Mouse (Mus musculus) liver, embryonic 14.5 days (tissue): ENCODE measurements around the gene Umad1. TPM values are rescaled to one million over a fixed set of nuclear protein-coding genes. Genes with fewer than 3 reads are reported as not detected.

Experiments
- ATAC-seq: fragments of 200-750 bp; cut with Nextera tagmentation; 2 replicates; pipeline ENCODE4 v1.8.0; 2017; ENCODE audit warnings: moderate number of reproducible peaks, mild to moderate bottlenecking, moderate library complexity; ENCODE audit not compliant: insufficient read depth
- DNase-seq, 3 experiments: peaks; one replicate each; pipeline ENCODE4 v3.0.0-alpha.2; 2012 to 2013; ENCODE audit warnings: low read depth in 3 of 3, low spot score in 3 of 3
- H3K27ac ChIP-seq: fragments of 300-500 bp; sonication (generic); 2 replicates; pipeline ENCODE4 v1.5.1; 2014; ENCODE audit warnings: moderate library complexity, mild to moderate bottlenecking, control low read depth, inconsistent platforms
- H3K27me3 ChIP-seq: fragments of 300-500 bp; sonication (generic); 2 replicates; pipeline ENCODE4 v1.6.1; 2014; ENCODE audit warnings: mild to moderate bottlenecking, low read length, moderate library complexity; ENCODE audit not compliant: control insufficient read depth, insufficient read depth
- H3K36me3 ChIP-seq: fragments of 300-500 bp; sonication (generic); replicated peaks from 2 replicates; pipeline ENCODE4 v1.6.1; 2014; ENCODE audit warnings: low read depth; ENCODE audit not compliant: control insufficient read depth, insufficient read depth
- H3K4me1 ChIP-seq, 2 experiments: fragments of 200-500 bp in 1 of 2; fragments of 300-500 bp in 1 of 2; sonication (generic) in 1 of 2; replicated peaks; 2 replicates each; pipeline ENCODE4 v1.6.1; 2012 to 2014; ENCODE audit warnings: antibody characterized with exemption in 1 of 2, inconsistent platforms in 1 of 2, low read length in 1 of 2; ENCODE audit not compliant: control insufficient read depth in 2 of 2, insufficient read depth in 2 of 2
- H3K4me2 ChIP-seq: fragments of 300-500 bp; sonication (generic); 2 replicates; pipeline ENCODE4 v1.6.1; 2014; ENCODE audit warnings: low read depth, mild to moderate bottlenecking, control low read depth, moderate library complexity
- H3K4me3 ChIP-seq, 2 experiments: fragments of 200-500 bp in 1 of 2; fragments of 300-500 bp in 1 of 2; sonication (generic) in 1 of 2; 2 replicates each; pipeline ENCODE4 v1.5.1; 2012 to 2014; ENCODE audit warnings: low read depth in 2 of 2, low read length in 2 of 2, mild to moderate bottlenecking in 2 of 2, control low read depth in 1 of 2, inconsistent platforms in 1 of 2, moderate library complexity in 1 of 2; ENCODE audit not compliant: insufficient read depth in 1 of 2
- H3K9ac ChIP-seq: fragments of 300-500 bp; sonication (generic); replicated peaks from 2 replicates; pipeline ENCODE4 v1.6.1; 2014; ENCODE audit warnings: mild to moderate bottlenecking, control low read depth, moderate library complexity
- H3K9me3 ChIP-seq: fragments of 300-500 bp; sonication (generic); 2 replicates; pipeline ENCODE4 v1.6.1; 2016; ENCODE audit warnings: low read length, mixed read lengths; ENCODE audit not compliant: control insufficient read depth
- CTCF ChIP-seq: IDR thresholded peaks from 2 replicates; pipeline ENCODE4 v1.5.1; 2016; ENCODE audit warnings: antibody characterized with exemption, low read depth, control low read depth
- EP300 ChIP-seq: IDR thresholded peaks from 2 replicates; pipeline ENCODE4 v1.6.1; 2016; ENCODE audit warnings: antibody characterized with exemption, low read depth
- WGBS: fragments of 180-500 bp; shearing (Covaris S2); extraction: QIAGEN DNeasy Blood & Tissue Kit; methylation state at CpG from one replicate; pipeline ENCODE4 v1.1.7; 2014; ENCODE audit not compliant: insufficient replicate concordance; 5-methylcytosine and 5-hydroxymethylcytosine counted together
- polyA plus RNA-seq, 2 experiments: library from polyadenylated mRNA; depleted of rRNA in 1 of 2; stranded (reverse) in 1 of 2; unstranded in 1 of 2; fragments of >200 nt; fragmentation: Nextera tagmentation in 1 of 2; extraction: Ambion mirVana in 1 of 2; gene quantifications; 2 replicates each; pipeline versions ENCODE4 v1.2.1 to v1.2.3; 2012 to 2014

The Umad1 gene
- polyA plus RNA-seq, 2 experiments = 8.1 to 14.7 TPM

DNA sequence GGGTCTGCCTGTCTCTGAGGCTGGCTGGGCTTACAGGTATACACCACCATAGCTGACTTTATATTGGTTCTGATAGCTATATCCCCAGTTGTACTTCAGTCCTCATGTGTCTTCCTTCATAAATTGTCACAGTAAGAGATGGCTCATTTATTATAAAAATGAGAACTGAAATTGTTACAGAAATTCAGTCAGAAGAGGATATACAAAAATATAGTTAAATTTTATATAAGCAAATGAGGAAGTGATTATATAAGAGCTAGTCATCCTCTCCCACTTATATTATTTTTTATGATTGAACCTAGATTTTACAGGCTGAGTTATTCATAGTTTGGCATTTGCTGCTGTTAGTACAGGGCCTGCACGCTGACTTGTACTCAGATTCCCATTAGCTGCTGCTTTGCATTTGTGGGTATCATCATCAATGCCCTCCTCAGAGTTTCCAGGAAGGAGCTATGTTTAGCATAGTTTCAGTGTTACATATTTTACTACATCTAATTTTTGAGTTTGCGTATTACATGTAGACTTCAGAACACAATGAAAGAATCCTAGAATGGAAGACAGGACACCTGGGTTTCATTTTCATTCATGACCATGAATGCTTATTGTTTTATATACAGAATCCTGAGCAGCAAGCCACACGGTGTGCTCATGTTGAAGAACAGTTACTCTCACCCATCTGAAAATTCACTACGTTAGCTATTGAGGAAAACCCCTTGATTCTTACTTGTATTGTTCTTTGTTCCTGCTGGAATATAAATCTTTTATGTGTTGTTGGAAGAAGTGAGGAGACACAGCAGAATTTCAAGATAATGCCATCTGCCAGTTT is 29.9 kb downstream of the Umad1 start:
- DNase-seq = no peak
- no peaks in the 10 kb centered on the region for H3K9me3 ChIP-seq
- TF ChIP-seq EP300 (no peak), CTCF (no peak)
- no peaks in the 10 kb centered on the region for H3K27me3 ChIP-seq
- 72% methylated on average over 4 of the region's 4 CpGs for WGBS
- H3K4me2 ChIP-seq = no peak overlapping the region
- no peak overlapping the region for H3K4me3 ChIP-seq
- no peak overlapping the region for H3K27ac ChIP-seq
- no peaks in the 10 kb centered on the region for H3K4me1 ChIP-seq
- ATAC-seq = no peak
- H3K36me3 ChIP-seq = no peaks in the 10 kb centered on the region
- H3K9ac ChIP-seq = no peak overlapping the region

DNA sequence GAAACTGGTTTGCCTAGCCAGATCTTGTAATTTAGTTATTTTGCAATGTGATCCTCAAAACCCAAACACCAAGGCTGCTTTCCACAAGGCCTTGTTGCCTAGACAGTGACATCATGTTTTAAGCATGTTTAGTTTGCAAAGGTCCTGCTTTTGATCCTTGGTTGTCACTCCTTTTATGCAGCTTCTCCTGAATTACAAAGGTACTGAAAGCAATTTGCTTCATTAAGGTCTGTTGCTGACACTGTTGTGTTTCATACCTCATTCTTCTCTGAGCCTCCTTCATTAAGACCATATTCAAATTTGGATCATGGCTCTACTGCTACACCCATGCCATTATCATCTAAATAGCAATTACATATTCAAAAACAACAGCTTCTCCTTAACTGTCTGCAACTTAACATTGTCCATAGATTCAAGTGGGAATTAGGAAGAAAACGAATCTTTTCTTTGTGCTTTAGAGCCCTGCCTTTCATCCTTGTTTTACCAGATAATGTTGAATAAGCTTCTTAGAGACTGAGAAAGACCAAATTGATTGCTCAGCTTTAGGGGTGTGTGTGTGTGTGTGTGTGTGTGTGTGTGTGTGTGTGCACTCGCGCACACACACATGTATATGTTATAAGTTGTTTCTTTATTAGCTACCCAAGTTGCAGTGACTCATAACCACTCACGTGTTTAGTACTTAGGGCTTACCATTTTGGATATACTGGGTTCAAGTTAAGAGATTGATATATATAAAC is 35.1 kb downstream of the Umad1 start:
- 76% methylated on average over 4 of the region's 4 CpGs for WGBS
- DNase-seq (no peak), ATAC-seq (no peak)

DNA sequence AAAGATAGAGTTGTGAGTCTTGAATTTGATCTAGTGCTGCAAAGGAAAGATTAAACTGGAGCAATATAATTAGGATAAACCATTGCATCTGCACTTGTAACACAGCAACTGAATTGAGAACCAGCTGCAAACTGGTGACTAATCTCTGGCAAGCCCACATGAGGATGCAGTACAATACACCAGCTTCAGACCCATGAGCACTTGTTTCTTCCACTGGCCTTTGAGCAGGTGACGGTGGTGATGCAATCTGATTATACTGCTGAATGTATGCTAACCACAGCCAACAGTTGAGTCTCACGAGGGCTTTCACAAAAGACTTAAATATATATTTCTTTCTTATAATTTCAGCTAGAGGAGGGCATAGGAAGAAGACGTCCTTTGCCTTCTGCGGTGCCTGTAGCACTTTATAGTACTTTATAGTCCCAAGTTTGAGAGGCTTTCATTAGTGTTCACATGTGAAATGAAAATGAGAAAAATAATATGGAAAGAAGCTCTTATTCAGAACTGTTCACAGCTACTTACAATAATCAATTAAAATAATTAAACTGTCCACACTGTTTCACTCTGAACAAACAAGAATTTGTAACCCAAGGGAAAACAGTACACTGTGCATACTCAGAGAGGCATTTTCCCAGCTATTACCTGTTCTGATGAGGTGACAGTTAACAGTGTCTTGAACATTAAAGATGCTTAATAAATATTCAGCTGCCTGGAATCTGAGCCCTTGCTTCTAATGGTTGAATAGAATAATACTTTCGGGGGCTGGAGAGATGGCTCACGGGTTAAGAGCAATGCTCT is 40.2 kb downstream of the Umad1 start:
- H3K27me3 ChIP-seq = no peaks in the 10 kb centered on the region
- ATAC-seq = no peak
- no peaks in the 10 kb centered on the region for H3K36me3 ChIP-seq
- no peak overlapping the region for H3K4me2 ChIP-seq
- TF ChIP-seq CTCF (no peak), EP300 (no peak)
- H3K4me3 ChIP-seq = no peak overlapping the region
- WGBS = 68% methylated on average over 6 of the region's 6 CpGs
- DNase-seq = no peak
- no peaks in the 10 kb centered on the region for H3K4me1 ChIP-seq
- H3K9me3 ChIP-seq = no peaks in the 10 kb centered on the region
- H3K27ac ChIP-seq = no peak overlapping the region
- no peak overlapping the region for H3K9ac ChIP-seq

More for the DNA sequence above, 35.1 kb downstream of the Umad1 start:
- no peaks in the 10 kb centered on the region for H3K4me1 ChIP-seq
- no peaks in the 10 kb centered on the region for H3K36me3 ChIP-seq
- no peak overlapping the region for H3K4me2 ChIP-seq
- no peaks in the 10 kb centered on the region for H3K27me3 ChIP-seq
- TF ChIP-seq EP300 (no peak), CTCF (no peak)
- no peak overlapping the region for H3K9ac ChIP-seq
- H3K9me3 ChIP-seq = no peaks in the 10 kb centered on the region
- no peak overlapping the region for H3K4me3 ChIP-seq
- no peak overlapping the region for H3K27ac ChIP-seq

DNA sequence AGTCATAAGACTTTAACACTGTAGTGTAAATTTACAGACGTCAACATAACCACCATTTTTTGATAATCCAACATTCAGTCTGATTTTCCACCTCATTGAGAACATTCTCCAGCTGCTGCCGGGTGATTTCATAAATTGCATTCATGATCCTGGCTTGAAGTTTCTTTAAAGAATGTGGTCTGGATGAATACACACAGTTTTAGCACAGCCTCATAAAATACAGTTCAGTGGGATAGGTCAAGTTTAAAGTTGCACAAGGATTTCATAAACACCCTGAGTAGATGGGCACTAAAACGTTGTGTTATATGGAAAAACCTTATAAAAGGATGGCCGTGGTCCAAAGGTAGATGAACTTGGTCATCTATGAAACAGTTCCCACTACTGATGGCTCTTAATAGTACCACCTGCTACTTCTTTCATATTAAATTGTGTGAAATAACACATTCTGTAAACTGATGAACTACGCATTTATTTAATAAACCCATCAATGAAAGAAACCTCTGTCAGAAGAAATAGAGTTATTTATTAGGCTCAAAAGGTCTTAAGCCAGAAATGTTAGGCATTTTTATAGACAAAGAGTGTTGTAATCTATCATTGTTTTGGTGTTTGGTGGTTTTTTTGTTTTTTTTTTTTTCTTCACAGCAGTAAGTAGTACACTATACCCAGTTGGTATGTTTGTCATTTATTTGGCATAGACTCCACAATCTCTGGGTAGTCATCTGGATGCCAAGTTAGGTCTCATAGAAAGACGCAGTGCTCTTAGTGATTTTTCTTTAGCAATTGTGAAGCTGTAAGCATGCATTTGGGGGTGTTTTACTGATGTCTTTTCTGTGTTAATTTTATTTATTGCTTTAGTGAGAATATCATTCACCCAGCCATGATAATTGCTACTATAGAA is 49.0 kb downstream of the Umad1 start:
- WGBS = 75% methylated on average over 6 of the region's 6 CpGs
- TF ChIP-seq CTCF = no peak
- TF ChIP-seq EP300 = no peak
- ATAC-seq = no peak
- Histone ChIP-seq H3K27ac (no peak overlapping the region), H3K4me2 (no peak overlapping the region), H3K4me3 (no peak overlapping the region), H3K4me1 (no peaks in the 10 kb centered on the region), H3K36me3 (no peaks in the 10 kb centered on the region), H3K9ac (no peak overlapping the region), H3K9me3 (no peaks in the 10 kb centered on the region), H3K27me3 (no peaks in the 10 kb centered on the region)
- no peak for DNase-seq
